Mouse (Mus musculus) ZHBTc4 (cell line): ENCODE results near the gene Pdpk1.

Experiments used
- DNase-seq: peaks from one replicate; pipeline ENCODE4 v3.0.0-alpha.2; 2011; ENCODE audit warnings: low read depth, low spot score

Pdpk1 gene

GRCm38 (mm10) chr17:24150824-24151223, at the start of gene Pdpk1:
TSS of gene Pdpk1 (minus strand) at chr17:24150924.
- no peak for DNase-seq

GRCm38 (mm10) chr17:24199741-24200140, 49.0 kb upstream of the Pdpk1 start:
- peak; percentile 81 for DNase-seq

- no peak for DNase-seq
These were observed 48.5 kb upstream of the Pdpk1 start for GRCm38 (mm10) chr17:24199252-24199651.

GRCm38 (mm10) chr17:24197032-24197824, 46.5 kb upstream of the Pdpk1 start:
- DNase-seq = no peak

- peak; percentile 40 for DNase-seq
These were observed 44.6 kb upstream of the Pdpk1 start for GRCm38 (mm10) chr17:24195349-24195748.

GRCm38 (mm10) chr17:24193769-24194168, 43.0 kb upstream of the Pdpk1 start:
- peak; percentile 51 for DNase-seq

- DNase-seq = peak; percentile 30
These were observed 42.5 kb upstream of the Pdpk1 start for GRCm38 (mm10) chr17:24193268-24193667.

GRCm38 (mm10) chr17:24192848-24193247, 42.1 kb upstream of the Pdpk1 start:
- DNase-seq = no peak

GRCm38 (mm10) chr17:24191481-24191880, 40.8 kb upstream of the Pdpk1 start:
- no peak for DNase-seq

- no peak for DNase-seq
These were observed 40.2 kb upstream of the Pdpk1 start for GRCm38 (mm10) chr17:24190934-24191333.

- DNase-seq = no peak
These were observed 23.5 kb upstream of the Pdpk1 start for GRCm38 (mm10) chr17:24174259-24174658.

GRCm38 (mm10) chr17:24173423-24173822, 22.7 kb upstream of the Pdpk1 start:
- DNase-seq = peak; percentile 87

- no peak for DNase-seq
These were observed 21.0 kb upstream of the Pdpk1 start for GRCm38 (mm10) chr17:24171738-24172137.

GRCm38 (mm10) chr17:24170729-24171128, 20.0 kb upstream of the Pdpk1 start:
- DNase-seq = peak; percentile 66

GRCm38 (mm10) chr17:24170125-24170524, 19.4 kb upstream of the Pdpk1 start:
- DNase-seq = no peak

- DNase-seq = peak; percentile 97
These were observed 18.8 kb upstream of the Pdpk1 start, which contains the start of gene Atp6v0c for GRCm38 (mm10) chr17:24169317-24170065. TSS of gene Atp6v0c (minus strand) at chr17:24169702.

- DNase-seq = peak; percentile 84
These were observed 18.0 kb upstream of the Pdpk1 start for GRCm38 (mm10) chr17:24168590-24169277.

- no peak for DNase-seq
These were observed 17.3 kb upstream of the Pdpk1 start for GRCm38 (mm10) chr17:24167891-24168505.

GRCm38 (mm10) chr17:24167120-24167519, 16.4 kb upstream of the Pdpk1 start:
- no peak for DNase-seq

GRCm38 (mm10) chr17:24164566-24165259, 14.0 kb upstream of the Pdpk1 start:
- peak; percentile 53 for DNase-seq
